Mouse (Mus musculus) liver, adult 2 months (tissue): ENCODE results near the gene Mettl8.

Experiments used
- CTCF ChIP-seq: fragments of 200-500 bp; IDR thresholded peaks from 2 replicates; pipeline ENCODE4 v1.5.1; 2011; ENCODE audit warnings: low read depth, low read length, control low read depth
- POLR2A ChIP-seq: fragments of 200-500 bp; IDR thresholded peaks from 2 replicates; pipeline ENCODE4 v1.6.1; 2011; ENCODE audit warnings: low read length, control low read depth; ENCODE audit not compliant: insufficient read depth; ENCODE audit errors: extremely low read depth

DNA sequence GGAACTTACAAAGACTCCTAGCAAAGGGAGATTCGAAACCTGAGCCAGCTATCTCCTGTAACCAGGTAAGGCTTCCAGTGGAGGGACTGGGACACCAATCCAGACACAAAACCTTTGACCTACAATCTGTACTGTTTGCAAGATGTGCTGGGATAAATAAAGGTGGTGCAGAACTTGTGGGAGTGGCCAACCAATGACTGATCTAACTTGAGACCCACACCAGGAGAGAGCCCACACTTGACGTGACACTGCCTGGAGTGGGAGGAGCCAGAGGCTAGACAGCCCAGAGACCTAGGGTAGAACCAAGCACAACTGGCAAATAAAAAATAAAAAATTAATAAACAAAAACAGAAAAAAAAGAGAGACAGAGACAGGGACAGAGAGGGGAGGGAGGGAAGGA lies 24.7 kb downstream of the Mettl8 start:
- TF ChIP-seq CTCF = no peak
- no peak for TF ChIP-seq POLR2A
